Mouse (Mus musculus): Measurements from ENCODE around the gene Mrps18b.

DNA sequence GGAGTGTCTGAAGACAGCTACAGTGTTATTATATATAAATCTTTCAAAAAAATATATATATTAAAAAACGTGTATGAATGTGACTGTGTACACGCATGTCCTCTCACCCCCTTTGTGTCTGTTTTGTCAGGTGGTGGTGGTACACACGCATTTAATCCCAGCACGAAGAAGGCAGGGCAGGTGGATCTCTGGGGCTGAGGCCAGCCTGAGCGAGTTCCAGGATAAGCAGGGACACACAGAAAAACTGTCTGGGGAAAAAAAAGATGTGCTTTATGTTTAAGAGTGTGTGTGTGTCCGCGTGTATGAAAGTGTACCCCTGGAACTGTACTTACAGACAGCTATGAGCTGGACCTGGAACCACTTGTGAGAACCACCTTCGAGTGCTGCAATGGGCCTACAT, 38.5 kb upstream of the Mrps18b start:
- no peak for TF ChIP-seq CTCF (IDR thresholded peaks at IDR 0.05; ENCODE audit: low read depth)
- TF ChIP-seq EP300 (IDR thresholded peaks at IDR 0.05; ENCODE audit: low read depth) = no peak

All from liver, postnatal 0 days (tissue).